Mouse (Mus musculus) kidney, postnatal 36 days (tissue): Measurements from ENCODE around the gene Galns.
"Not testable (repeated sequence)": the region's sequence is repeated elsewhere in the genome, so short reads cannot be mapped to it uniquely, and the experiment has no call there.

ENCODE experiments used
- DNase-seq, 2 experiments: peaks; one replicate each; pipeline ENCODE4 v3.0.0; 2021 to 2022; ENCODE audit warnings: mixed read lengths in 2 of 2

Gene Galns

GRCm38 (mm10) chr8:122633205-122633604, 21.9 kb upstream of the Galns start:
- no peak for DNase-seq

DNA sequence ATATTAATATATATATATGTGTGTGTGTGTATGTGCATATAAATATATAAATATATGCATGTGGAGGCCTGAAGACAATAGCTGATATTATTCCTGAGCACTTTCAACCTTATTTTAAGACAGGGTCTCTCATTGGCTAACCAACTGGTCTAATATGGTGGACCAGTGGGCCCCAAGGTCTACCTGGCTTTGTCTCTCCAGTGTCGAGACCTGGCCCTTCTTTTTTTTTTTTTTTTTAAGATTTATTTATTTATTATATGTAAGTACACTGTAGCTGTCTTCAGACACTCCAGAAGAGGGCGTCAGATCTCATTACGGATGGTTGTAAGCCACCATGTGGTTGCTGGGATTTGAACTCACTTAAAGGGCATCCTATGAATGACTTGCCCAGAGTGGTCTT, 20.9 kb upstream of the Galns start:
- DNase-seq: not testable (repeated sequence)

GRCm38 (mm10) chr8:122630696-122631095, 19.4 kb upstream of the Galns start:
- peak; percentile 62 to 66 for DNase-seq

DNA sequence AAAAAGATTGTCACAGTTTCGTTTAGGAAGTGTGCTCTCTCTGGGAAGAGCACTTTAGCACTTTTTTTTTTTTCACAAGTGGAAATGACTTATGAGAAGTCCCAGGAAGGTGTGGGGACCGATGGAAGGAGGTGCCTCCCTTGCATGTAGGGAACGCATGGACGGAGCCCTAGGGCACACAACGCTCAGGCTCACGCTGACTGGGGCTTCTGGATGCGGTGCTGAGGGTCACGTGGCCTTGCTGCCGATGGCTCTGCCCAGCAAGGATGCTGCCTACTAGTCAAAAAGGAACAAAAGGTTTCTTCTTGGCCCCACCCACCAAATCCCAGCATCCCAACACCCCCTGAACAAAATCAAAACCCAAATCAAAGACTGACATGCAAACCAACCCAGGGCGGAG, 18.1 kb upstream of the Galns start:
- no peak for DNase-seq

DNA sequence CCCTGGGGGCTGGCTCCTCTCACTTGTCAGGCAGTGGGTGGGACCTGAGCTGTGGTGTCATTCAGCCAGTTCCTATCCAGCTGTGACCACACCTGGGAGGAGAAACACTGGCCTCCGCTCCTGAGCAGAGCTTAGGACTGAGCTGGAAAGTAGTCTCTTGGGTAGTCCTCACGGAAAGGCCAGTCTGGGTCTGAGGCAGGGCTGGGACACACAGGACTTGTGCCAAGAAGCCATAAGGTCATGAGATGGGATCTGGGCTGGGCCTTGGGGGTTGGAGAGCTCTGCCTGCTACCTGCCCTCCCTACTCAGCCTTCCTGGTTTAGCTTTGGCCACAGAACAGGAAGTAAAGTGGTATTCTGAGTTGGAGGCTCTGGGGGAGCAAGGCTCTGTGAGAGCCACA, 15.6 kb upstream of the Galns start:
- DNase-seq: no peak

GRCm38 (mm10) chr8:122625811-122626210, 14.5 kb upstream of the Galns start:
- peak; percentile 39 to 46 for DNase-seq

GRCm38 (mm10) chr8:122624653-122625052, 13.4 kb upstream of the Galns start:
- no peak for DNase-seq

DNA sequence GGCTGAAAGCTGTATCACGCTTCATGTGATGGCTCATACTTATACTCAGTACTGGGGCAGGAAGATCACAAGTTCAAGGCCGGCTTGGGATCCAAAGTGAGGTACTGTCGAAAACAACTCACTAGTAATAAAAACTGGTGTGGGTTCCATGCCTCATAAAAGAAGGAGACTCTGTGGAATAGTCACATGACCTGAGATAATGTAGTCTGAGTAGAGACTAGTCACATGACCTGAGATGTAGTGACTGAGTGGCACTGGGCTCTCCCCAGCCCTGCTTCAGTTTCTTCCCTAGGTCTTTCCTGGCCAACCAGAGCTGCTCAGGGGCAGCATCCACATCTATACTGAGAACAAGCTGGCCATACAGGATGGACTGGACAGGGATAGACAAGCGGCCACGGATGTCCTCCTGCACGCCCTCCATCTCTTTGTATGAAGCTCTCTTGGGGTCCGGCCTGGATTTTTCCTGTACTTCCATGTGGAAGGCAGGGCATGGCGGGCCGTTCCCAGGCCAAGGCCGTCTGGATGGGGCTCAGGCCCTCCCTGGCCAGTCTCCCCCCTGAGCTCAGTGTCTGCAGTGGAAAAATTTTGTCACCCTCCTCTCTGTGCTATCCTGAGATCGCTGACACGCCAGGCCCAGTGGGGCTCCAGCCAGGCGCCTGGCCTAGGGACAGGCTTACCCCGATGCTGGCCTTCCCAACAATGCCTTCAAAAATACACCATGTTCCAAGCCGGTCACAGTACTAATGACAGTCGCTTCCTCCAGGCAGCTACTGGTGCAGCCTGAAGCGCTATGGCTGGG, 12.8 kb upstream of the Galns start:
- no peak for DNase-seq

GRCm38 (mm10) chr8:122622727-122623126, 11.5 kb upstream of the Galns start, which contains the start of gene Pabpn1l:
TSS of gene Pabpn1l (minus strand) at chr8:122622739.
- peak in 1 of 2 experiments; percentile 34 for DNase-seq

DNA sequence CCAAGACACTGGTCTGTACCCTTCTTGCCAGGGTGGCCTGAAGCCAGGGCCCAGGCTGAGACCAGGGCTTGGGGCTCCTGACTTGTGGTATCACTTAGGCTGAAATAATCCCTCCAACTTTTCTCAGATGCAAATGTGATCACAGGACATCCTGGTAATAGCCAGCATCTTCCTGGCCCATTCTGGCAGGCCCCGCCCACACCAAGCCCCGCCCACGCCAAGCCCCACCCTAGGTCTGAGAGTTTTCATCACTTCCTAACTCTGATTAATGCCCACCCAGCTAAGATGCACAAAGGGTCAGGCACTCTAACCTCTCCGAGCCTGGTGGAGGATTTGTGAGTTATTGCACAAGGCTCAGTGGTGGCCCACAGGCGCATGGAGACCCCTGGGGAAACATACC, 9.2 kb upstream of the Galns start:
- peak in 1 of 2 experiments; percentile 19 for DNase-seq

DNA sequence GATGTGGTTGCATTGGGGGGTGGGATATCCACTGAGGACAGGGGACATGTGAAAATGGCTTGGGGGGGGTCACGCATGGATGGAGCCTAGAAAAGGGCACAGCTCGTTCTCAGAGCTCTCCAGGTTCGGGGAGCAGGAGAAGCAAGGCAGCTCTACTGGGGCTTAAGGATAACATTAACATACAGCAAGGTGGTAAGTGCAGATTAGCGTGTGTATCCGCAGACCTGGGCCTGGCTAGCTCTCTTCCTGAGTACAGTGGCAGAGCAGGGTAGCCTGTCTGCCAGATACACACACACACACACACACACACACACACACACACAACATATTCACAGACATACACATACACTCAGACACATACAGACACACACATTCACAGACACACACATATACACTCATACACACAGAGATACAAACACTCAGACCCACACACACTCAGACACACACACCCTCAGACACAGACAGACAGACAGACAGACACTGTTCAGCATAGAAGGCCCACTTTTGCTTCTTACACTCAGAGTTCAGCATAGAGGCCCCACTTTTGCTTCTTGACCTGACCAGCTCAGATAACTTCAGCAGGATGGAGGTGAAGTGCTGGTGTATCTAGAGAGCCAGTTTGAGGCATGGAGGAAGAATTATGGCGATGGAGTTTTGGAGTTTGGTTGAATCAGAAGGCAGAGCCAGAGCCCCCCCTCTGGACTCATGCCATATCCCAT, 7.6 kb upstream of the Galns start:
- DNase-seq: no peak

GRCm38 (mm10) chr8:122617947-122618546, 6.8 kb upstream of the Galns start:
- DNase-seq: peak; percentile 82 to 93

- DNase-seq: peak in 1 of 2 experiments; percentile 21
Measured at GRCm38 (mm10) chr8:122616181-122616905, 5.1 kb upstream of the Galns start.

DNA sequence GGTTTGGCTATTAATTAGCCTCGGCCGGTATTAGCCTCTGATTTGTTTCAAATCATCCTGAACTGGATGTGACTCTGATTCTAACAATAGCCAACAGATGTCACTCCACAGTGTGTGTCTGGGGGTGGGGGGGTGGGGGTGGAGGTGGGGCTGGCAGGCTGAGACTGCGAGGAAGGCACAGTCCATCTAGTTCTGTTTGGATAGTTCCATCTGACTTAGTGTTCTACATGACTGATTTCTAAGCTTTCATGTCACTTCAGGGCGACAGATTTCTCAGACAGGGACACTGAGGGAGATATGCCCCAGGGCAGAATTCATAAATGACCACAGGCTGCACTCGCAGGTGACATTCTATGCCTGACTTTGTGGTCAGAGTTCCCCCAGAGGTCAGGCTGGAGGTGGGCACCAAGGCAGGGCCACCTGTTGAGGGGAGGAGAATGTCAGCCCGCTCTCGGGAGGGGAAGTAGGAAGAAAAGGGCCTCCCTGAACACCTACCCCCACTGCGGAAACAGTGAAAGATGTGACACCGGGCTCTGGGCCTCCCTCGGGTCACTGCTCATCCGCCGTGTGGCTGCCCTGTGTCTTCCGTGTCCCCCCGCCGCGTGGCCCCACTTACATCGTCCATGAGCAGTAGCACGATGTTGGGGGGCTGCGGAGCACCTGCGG, 518 bp downstream of the Galns start:
- DNase-seq: peak; percentile 23 to 42

- DNase-seq: no peak
Measured at GRCm38 (mm10) chr8:122610209-122610608, 1.1 kb downstream of the Galns start.

DNA sequence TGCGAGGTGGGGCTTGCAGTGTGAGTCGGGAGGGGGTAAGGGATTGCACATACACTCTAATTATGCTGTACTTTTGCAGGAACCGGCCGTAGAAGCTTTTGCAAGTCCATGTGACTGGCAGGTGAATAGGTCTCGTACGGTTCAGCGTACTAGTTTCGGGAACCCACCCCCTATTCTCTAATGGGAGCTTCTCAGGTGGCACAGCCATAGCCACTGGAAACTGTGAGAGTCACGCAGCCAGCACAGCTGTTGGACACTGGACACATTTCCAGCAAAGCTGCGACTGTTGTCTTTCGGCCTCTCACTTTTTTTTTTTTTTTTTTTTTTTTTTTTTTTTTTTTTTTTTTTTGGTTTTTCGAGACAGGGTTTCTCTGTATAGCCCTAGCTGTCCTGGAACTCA, 4.5 kb downstream of the Galns start:
- no peak for DNase-seq

DNA sequence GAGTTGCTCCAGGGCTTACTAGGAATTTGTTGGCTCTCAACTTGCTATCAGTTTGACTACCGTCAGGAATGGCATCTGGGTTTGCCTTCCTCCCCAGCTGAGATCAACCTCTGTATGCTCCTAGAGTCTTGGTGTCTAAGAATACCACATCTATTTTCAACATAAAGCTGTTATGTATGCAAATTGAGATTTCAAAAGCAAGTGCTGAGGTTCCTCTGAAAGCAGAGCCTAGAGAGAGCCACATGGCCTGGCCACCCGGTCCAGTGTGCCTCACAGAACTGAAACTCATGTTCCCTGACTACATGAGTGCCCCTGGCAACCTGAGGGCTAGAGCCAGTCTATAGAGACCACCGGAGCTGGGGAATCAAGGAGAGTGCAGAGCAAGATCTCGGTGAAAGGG, 5.9 kb downstream of the Galns start:
- no peak for DNase-seq

GRCm38 (mm10) chr8:122604640-122605039, 6.6 kb downstream of the Galns start:
- no peak for DNase-seq

- peak; percentile 79 to 84 for DNase-seq
Measured at GRCm38 (mm10) chr8:122600666-122601065, 10.6 kb downstream of the Galns start.

DNA sequence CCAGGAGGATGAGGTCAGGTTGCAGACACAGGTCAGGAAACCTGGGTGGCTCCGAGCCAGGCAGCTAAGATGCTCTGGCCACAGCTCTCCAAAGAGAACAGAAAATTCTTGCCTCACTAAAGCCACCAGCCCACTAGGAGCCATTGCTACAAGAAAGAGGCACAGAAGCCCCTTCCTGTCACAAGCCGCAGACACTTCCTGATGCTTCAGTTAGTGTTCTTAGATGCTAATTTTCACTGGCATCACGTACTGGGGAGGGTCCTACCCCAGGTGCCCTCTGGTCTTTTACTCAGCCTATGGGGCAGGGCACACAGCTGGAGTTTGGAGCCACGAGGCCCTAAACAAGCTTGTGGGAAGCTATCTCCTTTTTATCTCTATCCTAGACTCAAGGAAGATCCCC, 15.2 kb downstream of the Galns start:
- no peak for DNase-seq

DNA sequence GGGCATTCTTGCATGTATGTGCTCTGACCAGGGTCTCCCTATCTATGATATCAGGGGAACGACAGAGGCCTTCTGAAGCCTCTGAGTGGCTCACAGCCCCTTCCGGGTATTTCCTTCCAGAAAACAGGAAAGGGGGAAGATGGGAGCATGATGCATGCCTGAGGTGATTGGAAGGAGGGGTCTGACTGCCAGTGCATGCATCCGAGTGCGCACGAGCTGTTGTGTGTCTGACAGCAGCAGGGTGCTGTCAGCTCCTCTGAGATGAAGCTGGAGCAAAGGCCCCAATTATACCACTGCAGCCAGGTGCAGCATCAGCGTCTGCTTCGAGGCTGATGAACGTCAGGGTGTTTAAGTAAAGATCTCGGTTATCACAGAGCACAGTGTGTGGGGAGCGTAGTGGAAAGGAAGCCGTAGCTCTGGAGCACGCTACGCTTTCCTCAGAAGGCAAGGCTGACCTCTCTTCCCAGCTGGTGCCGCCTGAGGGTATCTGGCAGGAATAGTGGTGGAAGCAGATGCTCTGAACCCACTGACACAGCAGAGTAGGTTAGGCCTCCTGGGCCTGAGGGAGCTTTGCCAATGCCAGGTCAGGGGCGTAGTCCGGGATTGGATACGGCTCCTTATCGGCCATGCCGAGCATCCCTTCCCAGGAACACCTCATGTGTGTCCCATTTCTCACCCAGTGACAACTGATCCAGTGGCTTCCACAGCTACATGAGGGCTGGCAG, 17.3 kb downstream of the Galns start:
- no peak for DNase-seq

DNA sequence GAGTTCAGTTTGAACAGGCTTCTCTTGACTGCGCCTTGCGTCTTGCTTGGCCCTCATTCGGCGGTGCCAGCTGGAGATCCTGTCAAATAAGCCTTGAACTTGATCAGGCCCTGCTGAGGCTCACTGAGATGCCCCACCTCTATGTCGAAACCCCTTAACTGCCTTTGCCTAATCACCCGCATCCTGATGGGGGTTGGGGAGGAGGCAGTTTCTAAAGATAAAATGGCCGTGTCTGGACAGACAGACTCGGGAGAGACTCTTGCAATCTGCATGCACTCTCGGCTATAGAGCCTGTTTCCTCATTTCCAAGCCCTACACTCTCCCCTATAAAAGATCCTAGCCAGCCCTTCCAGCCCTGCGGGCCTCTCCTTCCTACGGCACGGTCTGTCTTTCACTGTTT, 18.0 kb downstream of the Galns start:
- no peak for DNase-seq
